Mouse (Mus musculus): ENCODE data around the gene Cd47. TPM values are rescaled to one million over a fixed set of nuclear protein-coding genes. Genes with fewer than 3 reads are reported as not detected.

The Cd47 gene
- total RNA-seq, 2 experiments from 2014 or later: 238 to 249 TPM

DNA sequence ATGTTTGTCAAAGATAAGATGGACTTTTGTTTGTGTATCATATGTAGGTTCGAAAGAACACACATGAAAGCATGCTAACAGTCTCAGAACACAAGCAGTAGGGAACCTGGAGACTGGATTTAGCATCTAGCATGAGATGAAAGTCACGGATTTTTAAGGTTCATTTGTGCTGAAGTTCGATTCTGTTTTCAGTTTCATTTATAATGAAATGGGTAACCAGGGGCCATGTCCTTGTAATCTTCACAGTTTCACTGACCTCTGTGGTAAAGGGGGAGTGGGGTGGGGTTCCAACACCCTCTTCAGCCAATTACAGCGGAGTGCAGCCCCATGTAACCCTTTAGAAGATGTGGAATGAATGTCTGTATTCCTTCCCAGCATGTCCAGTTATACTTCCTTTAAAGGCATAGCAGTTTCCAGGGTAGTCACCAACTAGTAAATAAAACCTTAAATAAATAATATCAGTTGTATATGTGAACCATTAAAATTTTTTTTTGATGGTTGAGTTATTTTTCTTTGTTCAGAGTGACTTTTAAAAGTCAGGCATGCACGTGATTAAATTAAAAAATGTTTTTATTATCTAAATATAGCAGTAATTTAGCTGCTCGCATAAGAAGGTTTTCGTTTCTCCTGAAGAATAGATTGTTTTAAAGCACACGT, 57.3 kb downstream of the Cd47 start:
- intact Hi-C loops (cut with DNase I): loop anchor here (5.0 kb wide), 3 partner anchors 110 to 355 kb away; no protein-coding TSS in a partner anchor
- peak in 1 of 2 experiments; percentile 13 for DNase-seq (ENCODE audit: low spot score in 2 of 2)

DNA sequence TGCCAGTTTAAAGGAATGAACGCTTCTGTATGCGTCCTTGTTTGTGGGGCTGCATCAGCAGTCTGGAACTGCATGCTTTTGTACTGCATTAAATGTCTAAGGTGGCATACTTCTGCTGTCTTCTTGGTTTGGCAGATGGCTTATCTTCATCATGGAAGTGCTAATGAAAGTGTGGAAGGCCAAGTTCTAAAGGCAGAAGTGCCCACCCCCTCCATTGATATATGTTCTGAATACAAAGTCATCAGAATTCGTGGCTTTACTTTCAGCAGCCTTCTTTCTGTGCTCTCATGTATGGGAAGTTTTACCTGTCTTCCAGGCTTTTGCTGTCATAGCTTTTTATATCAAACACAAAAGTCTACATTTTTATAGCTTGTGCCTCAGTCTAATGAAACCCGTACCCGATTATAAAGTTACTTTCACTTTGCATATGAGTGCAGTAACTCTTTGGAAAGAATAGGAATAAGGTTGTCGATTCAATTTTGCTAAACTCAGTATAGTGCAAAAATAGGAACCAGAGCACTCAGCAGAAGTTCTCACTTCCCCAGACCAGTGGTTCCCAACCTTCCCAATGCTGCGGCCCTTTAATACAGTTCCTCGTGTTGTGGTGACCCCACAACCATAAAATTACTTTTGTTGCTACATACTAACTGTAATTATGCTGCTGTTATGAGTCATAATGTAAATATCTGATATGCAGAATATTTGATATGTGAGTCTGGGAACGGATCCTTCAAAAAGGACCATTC, 58.0 kb downstream of the Cd47 start:
- intact Hi-C loops (cut with DNase I): loop anchor here (5.0 kb wide), 3 partner anchors 111 to 356 kb away; no protein-coding TSS in a partner anchor
- no peak for DNase-seq (ENCODE audit: low spot score in 2 of 2)

- no peak for DNase-seq (ENCODE audit: low spot score in 2 of 2)
- intact Hi-C loops (cut with DNase I): loop anchor here (5.0 kb wide), 3 partner anchors 112 to 357 kb away; no protein-coding TSS in a partner anchor
Measured at GRCm38 (mm10) chr16:49858907-49859853, 58.8 kb downstream of the Cd47 start.

GRCm38 (mm10) chr16:49861986-49862385, 61.7 kb downstream of the Cd47 start:
- intact Hi-C loops (cut with DNase I): no loop called here
- DNase-seq (ENCODE audit: low spot score in 2 of 2): no peak

DNA sequence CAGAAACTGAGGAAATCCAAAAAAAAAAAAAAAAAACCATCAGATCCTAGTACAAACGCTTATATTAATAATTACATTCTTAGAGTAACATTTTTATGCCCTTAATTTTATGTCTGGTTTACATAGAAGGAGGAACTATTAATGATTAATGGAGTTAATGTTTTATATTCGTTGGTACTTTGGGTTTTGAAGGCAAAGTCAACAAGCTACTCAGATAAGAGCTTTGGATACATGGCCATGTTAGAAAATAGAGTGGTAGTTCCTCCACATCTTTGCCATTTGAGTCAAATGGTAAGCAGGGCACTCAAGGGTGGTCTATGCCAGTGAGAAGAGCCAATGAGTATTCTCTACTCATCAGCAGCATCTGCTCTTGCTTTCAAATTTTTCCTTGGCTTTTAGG, 66.3 kb downstream of the Cd47 start:
- intact Hi-C loops (cut with DNase I): no loop called here
- no peak for DNase-seq (ENCODE audit: low spot score in 2 of 2)

GRCm38 (mm10) chr16:49868278-49868677, 67.9 kb downstream of the Cd47 start:
- no peak for DNase-seq (ENCODE audit: low spot score in 2 of 2)
- intact Hi-C loops (cut with DNase I): no loop called here

DNA sequence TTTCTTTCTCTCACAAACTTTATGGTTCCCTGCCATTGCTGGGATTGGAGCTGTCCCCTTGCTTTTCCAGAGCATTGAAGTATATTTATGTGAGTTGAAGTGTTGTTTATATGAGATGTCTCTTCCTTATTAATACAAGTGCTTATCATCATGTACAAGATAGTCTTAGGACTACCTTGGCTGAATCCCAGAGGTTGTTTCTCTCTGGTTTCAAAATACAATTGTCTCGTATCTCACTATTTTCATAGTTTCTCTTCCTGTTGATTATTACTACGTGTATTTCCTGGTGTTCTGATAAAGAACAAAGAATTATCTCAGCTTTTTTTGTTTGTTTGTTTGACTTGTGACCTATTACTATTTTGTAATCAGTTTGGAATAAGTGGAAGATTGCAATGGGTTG, 73.6 kb downstream of the Cd47 start:
- no peak for DNase-seq (ENCODE audit: low spot score in 2 of 2)
- intact Hi-C loops (cut with DNase I): no loop called here

GRCm38 (mm10) chr16:49874546-49874945, 74.2 kb downstream of the Cd47 start:
- DNase-seq (ENCODE audit: low spot score in 2 of 2): no peak
- intact Hi-C loops (cut with DNase I): no loop called here

GRCm38 (mm10) chr16:49876291-49877030, 76.1 kb downstream of the Cd47 start:
- DNase-seq (ENCODE audit: low spot score in 2 of 2): no peak

DNA sequence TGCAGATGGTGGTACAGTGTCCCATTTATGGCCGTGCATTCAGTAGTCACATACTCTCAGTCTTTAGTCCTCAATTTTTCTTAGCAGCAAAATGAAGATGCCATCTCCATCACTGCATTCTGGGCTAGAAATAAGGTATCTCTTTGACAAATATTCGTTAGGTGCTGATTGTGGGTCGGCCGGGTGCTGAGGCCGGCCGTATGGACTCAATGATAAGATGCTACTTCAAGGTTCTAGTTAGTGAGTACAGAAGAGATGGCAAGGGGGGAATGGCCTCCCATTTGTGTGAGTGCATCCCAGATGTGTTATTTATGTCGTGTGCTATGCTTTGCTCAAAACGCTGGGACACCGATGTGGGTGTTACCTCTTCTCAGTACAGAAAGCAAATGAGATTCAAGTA, 76.9 kb downstream of the Cd47 start:
- intact Hi-C loops (cut with DNase I): no loop called here
- no peak for DNase-seq (ENCODE audit: low spot score in 2 of 2)

More at GRCm38 (mm10) chr16:49876291-49877030, 76.1 kb downstream of the Cd47 start:
- intact Hi-C loops (cut with DNase I): no loop called here

DNA sequence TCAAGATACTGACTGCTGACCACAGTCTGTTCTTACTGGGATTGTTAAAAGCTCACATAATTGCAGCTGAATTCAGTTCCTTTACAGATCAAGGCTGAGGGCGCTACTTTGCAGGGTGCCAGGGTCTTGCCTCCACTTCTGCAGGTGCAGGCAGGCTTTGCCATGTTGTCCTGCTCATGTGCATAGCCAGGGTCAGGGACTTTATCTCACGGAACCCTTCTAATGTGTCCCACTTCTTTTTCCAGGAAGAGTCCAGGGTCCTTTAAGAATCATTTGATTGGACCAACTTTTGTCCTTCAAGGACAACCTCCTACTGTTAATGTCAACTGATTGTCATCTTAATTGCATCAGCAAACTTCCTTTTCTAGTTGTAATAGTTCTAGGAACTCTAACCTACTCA, 77.7 kb downstream of the Cd47 start:
- DNase-seq (ENCODE audit: low spot score in 2 of 2): no peak
- intact Hi-C loops (cut with DNase I): no loop called here

DNA sequence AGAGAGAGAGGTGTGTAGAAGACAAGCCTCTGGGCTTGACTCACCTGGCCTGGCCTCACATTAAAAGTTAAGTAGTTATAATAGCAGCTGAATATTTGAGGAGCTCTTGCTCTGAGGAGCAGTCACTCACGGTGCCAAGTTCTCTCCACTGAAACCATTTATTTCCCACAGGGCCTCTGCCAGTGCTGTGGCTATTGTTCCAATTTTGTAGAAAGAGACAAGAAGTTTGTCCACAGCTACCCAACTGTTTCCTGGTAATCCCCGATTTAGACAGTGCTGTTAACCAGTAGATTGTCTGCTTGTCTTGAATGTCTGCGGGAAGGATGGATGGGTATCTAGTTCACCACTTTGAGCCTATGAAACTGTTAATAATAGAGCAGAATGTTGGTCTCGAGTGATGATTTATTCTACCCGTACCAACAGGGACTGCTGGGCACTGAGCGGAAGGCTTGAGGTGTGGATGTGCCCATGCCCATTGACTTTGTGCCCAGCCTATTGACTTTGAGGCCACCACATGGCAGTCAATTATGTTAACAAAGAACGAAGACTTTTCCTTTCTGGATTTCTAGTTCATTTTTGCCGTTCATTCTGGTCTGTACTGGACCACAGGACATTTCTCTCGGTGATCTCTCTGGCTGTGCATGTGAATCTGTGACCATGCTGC, 86.2 kb downstream of the Cd47 start:
- intact Hi-C loops (cut with DNase I): no loop called here
- DNase-seq (ENCODE audit: low spot score in 2 of 2): no peak

- DNase-seq (ENCODE audit: low spot score in 2 of 2): no peak
- intact Hi-C loops (cut with DNase I): no loop called here
Measured at GRCm38 (mm10) chr16:49887290-49887689, 87.0 kb downstream of the Cd47 start.

- intact Hi-C loops (cut with DNase I): no loop called here
- DNase-seq (ENCODE audit: low spot score in 2 of 2): no peak
Measured at GRCm38 (mm10) chr16:49887811-49888564, 87.7 kb downstream of the Cd47 start.

DNA sequence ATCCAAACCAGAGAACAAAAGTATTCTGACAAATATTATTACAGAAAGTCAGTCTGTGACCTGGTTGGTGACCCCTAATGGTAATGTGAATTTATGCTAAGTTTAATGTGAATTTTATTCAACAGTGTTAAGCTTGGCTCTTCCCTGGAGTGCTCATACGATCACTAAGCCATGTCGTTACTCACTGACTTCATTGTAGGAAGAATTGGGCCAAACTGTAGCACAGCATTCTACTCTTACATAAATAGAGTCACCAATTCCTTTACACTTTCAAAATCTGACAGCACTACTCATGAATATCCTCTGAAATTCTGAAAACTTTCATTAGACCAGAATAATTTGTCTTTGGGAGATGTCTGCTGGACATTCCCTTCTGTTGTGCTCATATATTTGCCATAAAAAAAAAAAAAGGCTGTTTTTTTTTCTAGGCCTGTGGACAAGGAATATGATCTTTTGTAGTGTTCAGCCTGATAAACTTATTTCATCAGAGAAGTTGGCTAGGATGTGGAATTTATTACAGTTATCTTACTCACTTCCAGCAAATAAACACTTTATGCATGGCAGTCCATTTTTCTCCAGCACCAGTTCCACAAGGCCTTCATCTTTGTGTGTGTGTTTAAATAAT, 88.8 kb downstream of the Cd47 start:
- DNase-seq (ENCODE audit: low spot score in 2 of 2): no peak
- intact Hi-C loops (cut with DNase I): no loop called here

- intact Hi-C loops (cut with DNase I): no loop called here
Measured at GRCm38 (mm10) chr16:49892252-49892651, 91.9 kb downstream of the Cd47 start.

GRCm38 (mm10) chr16:49892945-49893344, 92.6 kb downstream of the Cd47 start:
- intact Hi-C loops (cut with DNase I): no loop called here
- no peak for DNase-seq (ENCODE audit: low spot score in 2 of 2)

More at GRCm38 (mm10) chr16:49892252-49892651, 91.9 kb downstream of the Cd47 start:
- no peak for DNase-seq (ENCODE audit: low spot score in 2 of 2)

GRCm38 (mm10) chr16:49894624-49895023, 94.3 kb downstream of the Cd47 start:
- intact Hi-C loops (cut with DNase I): no loop called here
- no peak for DNase-seq (ENCODE audit: low spot score in 2 of 2)

Measured in left cerebral cortex, postnatal 25 days (tissue).